Mouse (Mus musculus) CD4-positive, CD25-positive, alpha-beta regulatory T cell, adult 4 months (primary cell): ENCODE results near the gene Tmem252. TPM values are rescaled to one million over a fixed set of nuclear protein-coding genes. Genes with fewer than 3 reads are reported as not detected.

Source experiments
- polyA plus RNA-seq, 2 experiments: library from polyadenylated mRNA; unstranded; fragments of 100-300 nt; shearing (Covaris generic); gene quantifications; one replicate each; pipeline ENCODE4 v1.2.1; 2017

Tmem252 gene
- polyA plus RNA-seq, 2 experiments from 2014 or later = not detected

Other genes with a start within 250 kb of the Tmem252 start
- gene Fam122a, start 196.7 kb upstream of the Tmem252 start, polyA plus RNA-seq = 1 to 10 TPM; 1.1 to 5.5 TPM
- gene Pip5k1b, start 118.1 kb upstream of the Tmem252 start, polyA plus RNA-seq = 1 to 10 TPM; 7.0 to 8.1 TPM
- gene Pgm5, start 187.8 kb downstream of the Tmem252 start, polyA plus RNA-seq = not detected
- gene Gm10053, start 201.7 kb downstream of the Tmem252 start, polyA plus RNA-seq = 100 to 1,000 TPM; 175 to 208 TPM
- gene Foxd4, start 227.2 kb downstream of the Tmem252 start, polyA plus RNA-seq = not detected